Mouse (Mus musculus) gastrocnemius, adult 2 months (tissue): Measurements from ENCODE around the gene Nat9. TPM values are rescaled to one million over a fixed set of nuclear protein-coding genes. Genes with fewer than 3 reads are reported as not detected.

Experiments
- DNase-seq: peaks from one replicate; pipeline ENCODE4 v3.0.0; 2022
- H3K27ac ChIP-seq: fragments of 200-600 bp; 2 replicates; pipeline ENCODE4 v1.8.1; 2022; ENCODE audit warnings: mild to moderate bottlenecking
- H3K4me3 ChIP-seq: fragments of 200-600 bp; 2 replicates; pipeline ENCODE4 v1.8.1; 2022; ENCODE audit warnings: mild to moderate bottlenecking, moderate library complexity
- CTCF ChIP-seq: fragments of 200-600 bp; IDR thresholded peaks from 2 replicates; pipeline ENCODE4 v1.8.1; 2022; ENCODE audit warnings: antibody characterized with exemption, mild to moderate bottlenecking, moderate library complexity
- intact Hi-C: fragments of 180-260 bp; cut with DNase I; formaldehyde crosslinking; loops from one replicate; pipeline ENCODE4 v1.15.1; 2025
- total RNA-seq, 2 experiments: library from RNA; stranded (reverse); gene quantifications; 2 replicates each; pipeline ENCODE4 v1.2.3; 2021

Nat9 gene
- total RNA-seq, 2 experiments from 2014 or later, result 12.7 to 16.3 TPM

GRCm38 (mm10) chr11:115226811-115227491 lies 39.3 kb upstream of the Nat9 start:
- Histone ChIP-seq H3K4me3 (0 out of 2 replicates have a peak overlapping the region, but pooled peaks have one; percentile 7), H3K27ac (peak overlapping the region; percentile 62; the same call in 1 of the 2 replicates)
- no peak for TF ChIP-seq CTCF
- intact Hi-C loops, result no loop called here
- peak; percentile 56 for DNase-seq

GRCm38 (mm10) chr11:115225301-115225700 lies 37.6 kb upstream of the Nat9 start:
- Histone ChIP-seq H3K4me3 (no peak overlapping the region), H3K27ac (peak overlapping the region; percentile 43; the same call in 1 of the 2 replicates)
- DNase-seq, result no peak
- no peak for TF ChIP-seq CTCF
- intact Hi-C loops, result no loop called here

GRCm38 (mm10) chr11:115224889-115225288 lies 37.2 kb upstream of the Nat9 start:
- TF ChIP-seq CTCF, result peak; percentile 70
- no peak overlapping the region for H3K4me3 ChIP-seq
- intact Hi-C loops, result no loop called here
- DNase-seq, result peak; percentile 77
- H3K27ac ChIP-seq, result peak overlapping the region; percentile 43; the same call in 1 of the 2 replicates

- intact Hi-C loops, result no loop called here
- no peak for DNase-seq
- no peak for TF ChIP-seq CTCF
- Histone ChIP-seq H3K4me3 (no peak overlapping the region), H3K27ac (no peak overlapping the region)
Observed at GRCm38 (mm10) chr11:115223877-115224276, 36.2 kb upstream of the Nat9 start.

GRCm38 (mm10) chr11:115223451-115223850 lies 35.8 kb upstream of the Nat9 start:
- Histone ChIP-seq H3K27ac (no peak overlapping the region), H3K4me3 (no peak overlapping the region)
- no peak for DNase-seq
- intact Hi-C loops, result no loop called here
- TF ChIP-seq CTCF, result no peak

GRCm38 (mm10) chr11:115222570-115222969 lies 34.9 kb upstream of the Nat9 start:
- no peak for DNase-seq
- TF ChIP-seq CTCF, result no peak
- Histone ChIP-seq H3K4me3 (no peak overlapping the region), H3K27ac (no peak overlapping the region; the same call in 1 of the 2 replicates)
- intact Hi-C loops, result no loop called here

GRCm38 (mm10) chr11:115222077-115222476 lies 34.4 kb upstream of the Nat9 start:
- peak; percentile 64 for DNase-seq
- Histone ChIP-seq H3K4me3 (no peak overlapping the region), H3K27ac (peak overlapping the region; percentile 21; the same call in 1 of the 2 replicates)
- intact Hi-C loops, result no loop called here
- TF ChIP-seq CTCF, result no peak

GRCm38 (mm10) chr11:115219685-115220084 lies 32.0 kb upstream of the Nat9 start:
- intact Hi-C loops, result no loop called here
- TF ChIP-seq CTCF, result no peak
- DNase-seq, result no peak
- Histone ChIP-seq H3K27ac (peak overlapping the region; percentile 88), H3K4me3 (no peak overlapping the region)

GRCm38 (mm10) chr11:115219263-115219662 lies 31.6 kb upstream of the Nat9 start:
- intact Hi-C loops, result no loop called here
- no peak for TF ChIP-seq CTCF
- H3K27ac ChIP-seq, result peak overlapping the region; percentile 88
- H3K4me3 ChIP-seq, result 0 out of 2 replicates have a peak overlapping the region, but pooled peaks have one; percentile 9
- peak; percentile 82 for DNase-seq

- no peak for TF ChIP-seq CTCF
- intact Hi-C loops, result no loop called here
- Histone ChIP-seq H3K27ac (peak overlapping the region; percentile 88), H3K4me3 (no peak overlapping the region)
- DNase-seq, result no peak
Observed at GRCm38 (mm10) chr11:115217439-115218410, 30.1 kb upstream of the Nat9 start.

GRCm38 (mm10) chr11:115215123-115215522 lies 27.5 kb upstream of the Nat9 start:
- Histone ChIP-seq H3K4me3 (no peak overlapping the region), H3K27ac (peak overlapping the region; percentile 73)
- intact Hi-C loops, result no loop called here
- no peak for TF ChIP-seq CTCF
- DNase-seq, result no peak

GRCm38 (mm10) chr11:115212116-115212515 lies 24.5 kb upstream of the Nat9 start:
- intact Hi-C loops, result no loop called here
- no peak for TF ChIP-seq CTCF

GRCm38 (mm10) chr11:115209958-115210357 lies 22.3 kb upstream of the Nat9 start:
- H3K27ac ChIP-seq, result no peak overlapping the region
- no peak for DNase-seq
- no peak overlapping the region for H3K4me3 ChIP-seq
- intact Hi-C loops, result no loop called here
- no peak for TF ChIP-seq CTCF

More at GRCm38 (mm10) chr11:115212116-115212515, 24.5 kb upstream of the Nat9 start:
- Histone ChIP-seq H3K27ac (peak overlapping the region; percentile 68; the same call in 1 of the 2 replicates), H3K4me3 (no peak overlapping the region)
- peak; percentile 54 for DNase-seq
